In the genomic region with DNA sequence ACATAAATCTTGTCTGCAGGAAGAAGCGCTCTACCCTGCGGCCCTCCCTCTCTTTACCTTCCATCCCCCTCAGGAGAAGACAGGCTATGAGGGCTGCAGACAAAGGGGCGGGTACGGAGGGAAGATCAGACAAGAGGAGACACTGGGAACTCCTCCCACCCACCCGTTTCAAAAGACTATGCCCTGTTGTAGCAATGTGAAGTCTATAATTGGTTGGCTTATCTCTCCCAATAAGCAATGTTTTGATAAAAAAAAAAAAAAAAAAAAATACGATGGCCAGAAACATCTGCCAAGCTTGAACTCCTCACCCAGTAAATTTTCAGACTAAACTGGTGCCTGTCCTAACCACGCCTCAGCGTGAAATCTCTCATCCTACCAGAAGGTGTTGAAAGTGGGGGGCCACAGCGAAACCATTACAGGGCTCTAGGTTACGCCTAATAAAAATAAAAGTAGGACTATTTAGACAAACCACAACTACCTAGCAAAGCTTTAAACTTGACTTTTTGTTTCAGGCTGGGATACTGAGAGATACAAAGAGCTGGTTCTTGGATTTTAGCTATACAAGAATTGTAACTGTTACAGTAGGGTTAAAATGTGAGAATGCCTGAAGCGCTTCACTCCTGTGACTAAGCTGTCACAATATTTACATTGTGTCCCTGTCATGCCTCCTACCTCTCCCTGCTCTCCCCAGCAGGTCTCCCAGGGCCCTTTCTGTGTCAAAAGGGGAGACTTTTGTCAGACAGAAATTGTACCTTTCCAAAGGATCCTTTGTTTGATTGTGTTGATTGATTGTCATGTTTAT, we compare ENCODE assay signal across 8 mouse cellular contexts.
A peak's percentile ranks its signal among the peaks of the same experiment; 100 is the strongest.
DNase-seq lines count a peak whose midpoint lies in the region; ATAC-seq and TF ChIP-seq lines count a peak whose summit lies in the region.

No protein-coding gene starts in this region.

- no peaks in the 10 kb centered on the region for H3K9me3 ChIP-seq in heart, embryonic 14.5 days (ENCODE audit: control insufficient read depth, low read length)
- peaks cover 3% of the 10 kb centered on the region for H3K9me3 ChIP-seq in CH12.LX (replicated peaks; ENCODE audit: low read length)
- no peaks in the 10 kb centered on the region for H3K9me3 ChIP-seq in embryonic facial prominence, embryonic 15.5 days (replicated peaks)
- H3K9me3 ChIP-seq in limb, embryonic 14.5 days (ENCODE audit: control insufficient read depth, low read length), result no peaks in the 10 kb centered on the region

- no peaks in the 10 kb centered on the region for H3K79me2 ChIP-seq in CH12.LX (replicated peaks; ENCODE audit: control insufficient read depth, extremely low read depth, insufficient read depth, poor library complexity, severe bottlenecking)

- H3K36me3 ChIP-seq in heart, embryonic 14.5 days (ENCODE audit: control insufficient read depth, insufficient read depth, low read length), result no peaks in the 10 kb centered on the region
- H3K36me3 ChIP-seq in CH12.LX (replicated peaks in 1 of 2; ENCODE audit: control insufficient read depth in 1 of 2, insufficient read depth in 1 of 2, low read length in 1 of 2), result no peaks in the 10 kb centered on the region
- no peaks in the 10 kb centered on the region for H3K36me3 ChIP-seq in embryonic facial prominence, embryonic 15.5 days
- H3K36me3 ChIP-seq in limb, embryonic 14.5 days (ENCODE audit: control insufficient read depth, insufficient read depth, low read length), result no peaks in the 10 kb centered on the region

- no peak for ATAC-seq in heart, embryonic 14.5 days (ENCODE audit: insufficient number of reproducible peaks, insufficient read depth, low FRiP score, low read depth)
- no peak for ATAC-seq in embryonic facial prominence, embryonic 15.5 days (ENCODE audit: insufficient number of reproducible peaks, low FRiP score, low TSS enrichment, low read depth)
- ATAC-seq in limb, embryonic 14.5 days (ENCODE audit: low FRiP score, low read depth), result no peak

- H3K27me3 ChIP-seq in heart, embryonic 14.5 days (ENCODE audit: control insufficient read depth, insufficient read depth, low read length), result peaks cover 4% of the 10 kb centered on the region; the same call in 1 of the 2 replicates
- no peaks in the 10 kb centered on the region for H3K27me3 ChIP-seq in CH12.LX (replicated peaks)
- no peaks in the 10 kb centered on the region for H3K27me3 ChIP-seq in embryonic facial prominence, embryonic 15.5 days
- H3K27me3 ChIP-seq in limb, embryonic 14.5 days (ENCODE audit: control insufficient read depth, insufficient read depth, low read length), result no peaks in the 10 kb centered on the region

- no peak for DNase-seq in heart, postnatal 4 days
- peak; percentile 30 for DNase-seq in CH12.LX (ENCODE audit: extremely low read depth)
- DNase-seq in limb, embryonic 14.5 days (ENCODE audit: low spot score), result no peak
- no peak for DNase-seq in ovary, postnatal 14 days (ENCODE audit: low spot score)
- DNase-seq in adrenal gland, adult 18-20 months (ENCODE audit: low spot score in 2 of 2), result no peak
- no peak for DNase-seq in thymus, postnatal 25 days

- dilution Hi-C loops in CH12.LX (cut with MboI; ENCODE audit: extremely low pct_ligation_motif_present, extremely low pct_unique_long_range_greater_than_20kb, low sequenced_read_pairs), result no loop called here

- H3K4me3 ChIP-seq in heart, embryonic 14.5 days (ENCODE audit: control insufficient read depth in 1 of 2, insufficient read depth in 1 of 2, low read depth in 1 of 2, low read length in 2 of 2), result peak overlapping the region; percentile 7 to 16; a peak in 1 of 4 replicates
- no peak overlapping the region for H3K4me3 ChIP-seq in CH12.LX (replicated peaks in 1 of 3; ENCODE audit: low read depth in 2 of 3, low read length in 2 of 3, poor library complexity in 1 of 3)
- H3K4me3 ChIP-seq in embryonic facial prominence, embryonic 15.5 days (replicated peaks), result no peak overlapping the region
- H3K4me3 ChIP-seq in limb, embryonic 14.5 days (replicated peaks; ENCODE audit: low read length), result no peak overlapping the region

- TF ChIP-seq EP300 in CH12.LX (IDR thresholded peaks at IDR 0.05; ENCODE audit: low read length), result no peak

- no peak for TF ChIP-seq POLR2A in CH12.LX (IDR thresholded peaks at IDR 0.05; ENCODE audit: low read depth, low read length)
- TF ChIP-seq POLR2A in limb, embryonic 14.5 days (IDR thresholded peaks at IDR 0.05; ENCODE audit: borderline replicate concordance, extremely low read depth, insufficient read depth, insufficient read length), result no peak

- peak overlapping the region; percentile 54 for H3K4me2 ChIP-seq in heart, embryonic 14.5 days (ENCODE audit: low read length)
- no peak overlapping the region for H3K4me2 ChIP-seq in CH12.LX (ENCODE audit: insufficient read depth, low read depth, poor library complexity, severe bottlenecking)
- H3K4me2 ChIP-seq in embryonic facial prominence, embryonic 15.5 days (replicated peaks), result peak overlapping the region; percentile 19
- H3K4me2 ChIP-seq in limb, embryonic 14.5 days (replicated peaks; ENCODE audit: low read depth, low read length, severe bottlenecking), result peak overlapping the region; percentile 17; the same call in 1 of the 2 replicates

- no peak for TF ChIP-seq CTCF in CH12.LX (conservative IDR thresholded peaks at IDR 0.05 in 1 of 2, IDR thresholded peaks at IDR 0.05 in 1 of 2; ENCODE audit: low read depth in 2 of 2, low read length in 2 of 2)

- no peak overlapping the region for H3K27ac ChIP-seq in heart, embryonic 14.5 days (replicated peaks in 1 of 2; ENCODE audit: control insufficient read depth in 1 of 2, insufficient read depth in 1 of 2, low read depth in 2 of 2, low read length in 2 of 2)
- H3K27ac ChIP-seq in CH12.LX (ENCODE audit: insufficient read depth, low read depth), result no peak overlapping the region
- H3K27ac ChIP-seq in embryonic facial prominence, embryonic 15.5 days (replicated peaks), result no peak overlapping the region
- H3K27ac ChIP-seq in limb, embryonic 14.5 days (replicated peaks; ENCODE audit: low read depth, low read length), result no peak overlapping the region

- no peak for TF ChIP-seq RAD21 in CH12.LX (IDR thresholded peaks at IDR 0.05; ENCODE audit: low read depth, low read length)

- in situ Hi-C loops in CH12.LX (cut with MboI; ENCODE audit: low pct_ligation_motif_present, low pct_unique_long_range_greater_than_20kb, low sequenced_read_pairs), result loop anchor here (25.0 kb wide), 1 partner anchor 475 kb away; no protein-coding TSS in a partner anchor

- 22% methylated on average over 11 of the region's 11 CpGs for WGBS in heart, embryonic 14.5 days
- WGBS in embryonic facial prominence, embryonic 15.5 days, result 23% methylated on average over 11 of the region's 11 CpGs
- WGBS in limb, embryonic 14.5 days, result 18% methylated on average over 11 of the region's 11 CpGs

- H3K4me1 ChIP-seq in heart, embryonic 14.5 days (ENCODE audit: control insufficient read depth in 2 of 2, insufficient read depth in 2 of 2, low read length in 2 of 2), result no peaks in the 10 kb centered on the region
- peaks cover 2 to 30% of the 10 kb centered on the region in 2 experiments; a peak in 3 of 4 replicates for H3K4me1 ChIP-seq in CH12.LX (ENCODE audit: control insufficient read depth in 1 of 2, insufficient read depth in 2 of 2)
- H3K4me1 ChIP-seq in embryonic facial prominence, embryonic 15.5 days, result peaks cover 10% of the 10 kb centered on the region
- H3K4me1 ChIP-seq in limb, embryonic 14.5 days (ENCODE audit: control insufficient read depth, insufficient read depth, low read length), result peaks cover 14% of the 10 kb centered on the region; the same call in 1 of the 2 replicates

- no peak overlapping the region for H3K9ac ChIP-seq in heart, embryonic 14.5 days (ENCODE audit: low read length)
- no peak overlapping the region for H3K9ac ChIP-seq in CH12.LX (ENCODE audit: insufficient read depth, low read depth)
- H3K9ac ChIP-seq in embryonic facial prominence, embryonic 15.5 days, result no peak overlapping the region
- no peak overlapping the region for H3K9ac ChIP-seq in limb, embryonic 14.5 days (ENCODE audit: low read depth, low read length, severe bottlenecking)

TF ChIP-seq in CH12.LX, 34 proteins besides CTCF, POLR2A, EP300 and RAD21:
- TF ChIP-seq KAT2A (IDR thresholded peaks at IDR 0.05; ENCODE audit: insufficient replicate concordance, low read length), result no peak
- no peak for TF ChIP-seq RCOR1 (conservative IDR thresholded peaks at IDR 0.05; ENCODE audit: low read depth, low read length)
- peak; percentile 52 for TF ChIP-seq ZNF384 (IDR thresholded peaks at IDR 0.05; ENCODE audit: low read depth, low read length)
- no peak for TF ChIP-seq MAZ (IDR thresholded peaks at IDR 0.05; ENCODE audit: low read depth, low read length)

Comparison
In these comparisons a context has a peak if more than half of its experiments do, and no peak if none do; other contexts are left out.
1. H3K4me3 ChIP-seq: peak in heart, embryonic 14.5 days (2 of 2); none in CH12.LX (0 of 3), embryonic facial prominence, embryonic 15.5 days (single experiment) and limb, embryonic 14.5 days (single experiment).